Mouse (Mus musculus): Measurements from ENCODE around the gene Phf7. TPM values are rescaled to one million over a fixed set of nuclear protein-coding genes. Genes with fewer than 3 reads are reported as not detected.

Phf7 gene
- polyA plus RNA-seq, 1 experiment from 2014 or later, result 14.4 TPM

GRCm38 (mm10) chr14:31188771-31189181 lies 62.3 kb downstream of the Phf7 start:
- no peak overlapping the region for H3K9ac ChIP-seq (ENCODE audit: low read length)
- H3K27me3 ChIP-seq (replicated peaks; ENCODE audit: control insufficient read depth, insufficient read depth, low read length), result no peaks in the 10 kb centered on the region
- ATAC-seq (replicated peaks; ENCODE audit: low FRiP score, low TSS enrichment, low read depth) (no peak), DNase-seq (ENCODE audit: low spot score) (no peak)
- no peaks in the 10 kb centered on the region for H3K4me1 ChIP-seq (replicated peaks; ENCODE audit: control insufficient read depth, insufficient read depth, low read length)
- H3K36me3 ChIP-seq (ENCODE audit: control insufficient read depth, insufficient read depth, low read length), result peaks cover 100% of the 10 kb centered on the region
- H3K9me3 ChIP-seq (ENCODE audit: control insufficient read depth, low read length), result no peaks in the 10 kb centered on the region
- H3K27ac ChIP-seq (ENCODE audit: low read depth), result no peak overlapping the region; the same call in 1 of the 2 replicates
- 73% methylated on average over 6 of the region's 6 CpGs for WGBS
- no peak overlapping the region for H3K4me2 ChIP-seq (ENCODE audit: low read length)
- H3K4me3 ChIP-seq (ENCODE audit: low read depth, low read length), result no peak overlapping the region

Other genes with a start within 250 kb of the Phf7 start
- gene Glt8d1, start 249.9 kb downstream of the Phf7 start, polyA plus RNA-seq (2014; fragmentation: Nextera tagmentation; extraction: Ambion mirVana), result 52.0 and 61.1 TPM in 2 replicates
- gene Spcs1, start 249.6 kb downstream of the Phf7 start, polyA plus RNA-seq (2014; fragmentation: Nextera tagmentation; extraction: Ambion mirVana), result 338 and 365 TPM in 2 replicates
- gene Pbrm1, start 232.2 kb downstream of the Phf7 start, polyA plus RNA-seq (2014; fragmentation: Nextera tagmentation; extraction: Ambion mirVana), result 90.7 and 93.7 TPM in 2 replicates
- gene Gnl3, start 232.2 kb downstream of the Phf7 start, polyA plus RNA-seq (2014; fragmentation: Nextera tagmentation; extraction: Ambion mirVana), result 144 and 170 TPM in 2 replicates
- gene Smim4, start 122.4 kb downstream of the Phf7 start, polyA plus RNA-seq (2014; fragmentation: Nextera tagmentation; extraction: Ambion mirVana), result 91.3 and 94.4 TPM in 2 replicates
- 308 and 365 TPM in 2 replicates for gene Nt5dc2, start 120.3 kb downstream of the Phf7 start, polyA plus RNA-seq (2014; fragmentation: Nextera tagmentation; extraction: Ambion mirVana)
- 35.8 and 41.0 TPM in 2 replicates for gene Stab1, start 82.7 kb downstream of the Phf7 start, polyA plus RNA-seq (2014; fragmentation: Nextera tagmentation; extraction: Ambion mirVana)
- gene Tnnc1, start 43.0 kb downstream of the Phf7 start, polyA plus RNA-seq (2014; fragmentation: Nextera tagmentation; extraction: Ambion mirVana), result 2.2 and 2.6 TPM in 2 replicates
- gene Nisch, start 34.4 kb downstream of the Phf7 start, polyA plus RNA-seq (2014; fragmentation: Nextera tagmentation; extraction: Ambion mirVana), result 330 and 367 TPM in 2 replicates
- 0.23 and 0.55 TPM in 2 replicates for gene Sema3g, start 33.5 kb downstream of the Phf7 start, polyA plus RNA-seq (2014; fragmentation: Nextera tagmentation; extraction: Ambion mirVana)
- gene Bap1, start 133 bp upstream of the Phf7 start, polyA plus RNA-seq (2014; fragmentation: Nextera tagmentation; extraction: Ambion mirVana), result 78.9 and 84.9 TPM in 2 replicates
- gene Dnah1, start 72.6 kb upstream of the Phf7 start, polyA plus RNA-seq (2014; fragmentation: Nextera tagmentation; extraction: Ambion mirVana), result 5.4 and 6.9 TPM in 2 replicates
- 37.0 and 43.3 TPM in 2 replicates for gene Capn7, start 85.3 kb upstream of the Phf7 start, polyA plus RNA-seq (2014; fragmentation: Nextera tagmentation; extraction: Ambion mirVana)
- gene Sh3bp5, start 184.8 kb upstream of the Phf7 start, polyA plus RNA-seq (2014; fragmentation: Nextera tagmentation; extraction: Ambion mirVana), result 10.6 and 10.7 TPM in 2 replicates
- 21.7 and 23.4 TPM in 2 replicates for gene Eaf1, start 243.1 kb upstream of the Phf7 start, polyA plus RNA-seq (2014; fragmentation: Nextera tagmentation; extraction: Ambion mirVana)
- gene Mettl6, start 243.7 kb upstream of the Phf7 start, polyA plus RNA-seq (2014; fragmentation: Nextera tagmentation; extraction: Ambion mirVana), result 61.7 and 65.9 TPM in 2 replicates